Mouse (Mus musculus) thymus, adult 2 months (tissue): ENCODE measurements at regions not wholly inside any gene's neighbourhood (a gene's known extent, or its start where the extent isn't known, plus 50 kb on each side); places are given as distances from the start of the nearest gene placed in this dataset.

Experiments
- CTCF ChIP-seq: fragments of 200-500 bp; IDR thresholded peaks from 2 replicates; pipeline ENCODE4 v1.5.1; 2012; ENCODE audit warnings: mild to moderate bottlenecking, control low read depth, low read length, moderate library complexity, borderline replicate concordance; ENCODE audit not compliant: control insufficient read depth, poor library complexity, insufficient read depth; ENCODE audit errors: extremely low read depth
- POLR2A ChIP-seq: fragments of 200-500 bp; IDR thresholded peaks from 2 replicates; pipeline ENCODE4 v1.6.1; 2012; ENCODE audit warnings: mild to moderate bottlenecking, low read length, control low read depth, moderate library complexity; ENCODE audit not compliant: control insufficient read depth, poor library complexity, insufficient read depth; ENCODE audit errors: extremely low read depth

GRCm38 (mm10) chr19:37789576-37790180 is 92.1 kb downstream of the Cyp26a1 start:
- TF ChIP-seq POLR2A (no peak), CTCF (no peak)
